Mouse (Mus musculus): Measurements from ENCODE around the gene 4930430A15Rik. TPM values are rescaled to one million over a fixed set of nuclear protein-coding genes. Genes with fewer than 3 reads are reported as not detected.

The 4930430A15Rik gene
- polyA plus RNA-seq (2014; fragmentation: Nextera tagmentation; extraction: Ambion mirVana) = not detected in 2 replicates

DNA sequence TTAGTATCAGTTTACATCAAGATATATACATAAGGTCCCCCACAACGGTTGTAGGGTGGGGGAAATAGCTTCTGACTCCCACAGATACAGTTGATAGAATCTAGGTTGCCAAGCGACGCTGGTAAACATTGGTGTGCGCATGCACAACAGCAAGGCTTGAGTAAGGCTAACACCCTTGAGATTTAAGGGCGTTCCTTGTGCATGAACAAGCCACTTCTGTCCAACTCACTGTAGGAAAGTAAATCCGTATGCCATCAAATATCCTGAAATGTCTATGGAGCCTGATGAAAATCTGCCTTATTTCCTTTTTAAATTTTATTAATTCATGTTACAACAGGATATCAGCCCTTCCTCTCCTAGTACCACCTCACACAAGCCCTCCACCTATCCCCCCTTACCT, at the start of gene 4930430A15Rik:
Gene 4930430A15Rik (minus strand): TSS at position 101 of the 400 bp plus-strand sequence.
- H3K4me2 ChIP-seq = no peak within 1 kb of the TSS
- no peaks in the 10 kb centered on the region for H3K4me1 ChIP-seq (replicated peaks; ENCODE audit: control insufficient read depth, insufficient read depth, low read length)
- DNase-seq (ENCODE audit: low spot score) (no peak), ATAC-seq (replicated peaks; ENCODE audit: low FRiP score) (no peak)
- no peak within 1 kb of the TSS for H3K27ac ChIP-seq (ENCODE audit: low read depth, low read length)
- H3K9ac ChIP-seq (ENCODE audit: low read depth, low read length) = no peak within 1 kb of the TSS
- no peaks in the 10 kb centered on the region for H3K9me3 ChIP-seq (ENCODE audit: control insufficient read depth, low read length)
- H3K36me3 ChIP-seq (ENCODE audit: control insufficient read depth, insufficient read depth, low read length) = no peaks in the 10 kb centered on the region
- 78% methylated on average over 6 of the region's 6 CpGs for WGBS
- H3K27me3 ChIP-seq (replicated peaks; ENCODE audit: control insufficient read depth, insufficient read depth, low read length) = no peaks in the 10 kb centered on the region
- no peak within 1 kb of the TSS for H3K4me3 ChIP-seq (ENCODE audit: low read depth, low read length)

DNA sequence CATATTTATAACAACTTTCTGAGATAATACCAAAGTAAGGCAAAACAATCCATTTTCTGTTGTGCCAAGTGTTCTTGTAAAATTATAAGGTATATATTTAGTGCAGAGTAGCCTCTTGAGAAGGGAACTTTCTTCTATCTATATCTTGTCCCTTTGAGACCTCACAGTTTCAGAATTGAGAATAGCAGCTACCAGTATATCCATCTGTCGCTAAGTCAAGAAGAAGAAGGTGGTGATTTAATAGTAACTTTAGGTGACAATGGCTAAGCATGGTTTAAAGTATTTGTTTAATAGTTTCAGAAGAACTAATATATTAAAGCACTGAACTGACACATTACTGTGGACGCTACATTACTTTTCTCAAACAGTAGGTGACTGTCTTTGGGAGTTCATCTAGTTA, 44.6 kb upstream of the 4930430A15Rik start, which contains the start of gene Olfr1277:
Gene Olfr1277 (minus strand): TSS at position 101 of the 400 bp plus-strand sequence.
- Histone ChIP-seq H3K4me3 (ENCODE audit: low read depth, low read length) (no peak within 1 kb of the TSS), H3K4me1 (replicated peaks; ENCODE audit: control insufficient read depth, insufficient read depth, low read length) (no peaks in the 10 kb centered on the region), H3K9ac (ENCODE audit: low read depth, low read length) (no peak within 1 kb of the TSS), H3K27me3 (replicated peaks; ENCODE audit: control insufficient read depth, insufficient read depth, low read length) (no peaks in the 10 kb centered on the region), H3K9me3 (ENCODE audit: control insufficient read depth, low read length) (no peaks in the 10 kb centered on the region), H3K27ac (ENCODE audit: low read depth, low read length) (no peak within 1 kb of the TSS), H3K36me3 (ENCODE audit: control insufficient read depth, insufficient read depth, low read length) (no peaks in the 10 kb centered on the region), H3K4me2 (no peak within 1 kb of the TSS)
- no peak for ATAC-seq (replicated peaks; ENCODE audit: low FRiP score)
- no peak for DNase-seq (ENCODE audit: low spot score)
- 67% methylated on average over 2 of the region's 2 CpGs for WGBS

DNA sequence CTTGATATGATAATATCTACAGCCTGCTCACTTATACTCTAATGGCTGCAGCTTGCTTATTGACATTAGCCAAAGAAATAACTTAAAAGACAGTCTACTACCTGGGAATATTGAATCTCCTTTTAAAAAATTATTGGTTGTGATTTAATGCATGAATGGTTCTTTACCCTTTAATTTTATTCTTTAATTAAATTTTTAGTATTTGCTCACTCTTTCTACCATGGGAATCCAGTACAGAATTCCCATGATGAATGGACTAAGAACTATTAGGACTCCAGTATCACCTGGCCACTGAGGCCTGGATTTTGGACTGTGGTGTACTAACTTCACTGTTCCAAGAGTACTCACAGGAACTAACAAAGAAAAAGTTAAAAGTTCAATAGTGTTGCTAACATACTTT, 24.8 kb upstream of the 4930430A15Rik start, which contains the start of gene Olfr1276:
Gene Olfr1276 (plus strand): TSS at position 301 of the 400 bp plus-strand sequence.
- Histone ChIP-seq H3K27me3 (replicated peaks; ENCODE audit: control insufficient read depth, insufficient read depth, low read length) (no peaks in the 10 kb centered on the region), H3K9ac (ENCODE audit: low read depth, low read length) (no peak within 1 kb of the TSS), H3K36me3 (ENCODE audit: control insufficient read depth, insufficient read depth, low read length) (no peaks in the 10 kb centered on the region), H3K4me2 (no peak within 1 kb of the TSS), H3K4me1 (replicated peaks; ENCODE audit: control insufficient read depth, insufficient read depth, low read length) (no peaks in the 10 kb centered on the region), H3K27ac (ENCODE audit: low read depth, low read length) (no peak within 1 kb of the TSS), H3K9me3 (ENCODE audit: control insufficient read depth, low read length) (no peaks in the 10 kb centered on the region), H3K4me3 (ENCODE audit: low read depth, low read length) (no peak within 1 kb of the TSS)
- no peak for ATAC-seq (replicated peaks; ENCODE audit: low FRiP score)
- DNase-seq (ENCODE audit: low spot score) = no peak

DNA sequence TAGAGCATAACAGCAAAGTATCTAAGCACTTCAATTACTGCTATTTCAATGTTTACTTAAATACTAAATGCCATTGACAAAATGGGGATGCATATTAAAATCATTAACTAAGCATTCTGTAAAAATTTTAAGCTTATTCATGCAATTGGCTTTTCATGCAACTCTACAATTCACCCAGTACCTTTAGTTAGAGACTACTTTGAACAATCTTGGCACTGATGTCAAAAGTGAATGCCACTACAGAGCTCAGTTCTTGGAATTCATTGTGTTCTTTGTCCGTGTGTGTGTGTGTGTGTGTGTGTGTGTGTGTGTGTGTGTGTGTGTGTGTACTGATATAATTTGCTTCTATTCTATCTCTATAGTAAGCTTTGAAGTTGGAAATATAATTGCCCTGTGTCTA, 5.8 kb upstream of the 4930430A15Rik start, which contains the start of gene Olfr1275:
Gene Olfr1275 (minus strand): TSS at position 101 of the 400 bp plus-strand sequence.
- Histone ChIP-seq H3K36me3 (ENCODE audit: control insufficient read depth, insufficient read depth, low read length) (no peaks in the 10 kb centered on the region), H3K4me1 (replicated peaks; ENCODE audit: control insufficient read depth, insufficient read depth, low read length) (no peaks in the 10 kb centered on the region), H3K4me2 (no peak within 1 kb of the TSS), H3K4me3 (ENCODE audit: low read depth, low read length) (no peak within 1 kb of the TSS), H3K9ac (ENCODE audit: low read depth, low read length) (no peak within 1 kb of the TSS), H3K9me3 (ENCODE audit: control insufficient read depth, low read length) (no peaks in the 10 kb centered on the region), H3K27me3 (replicated peaks; ENCODE audit: control insufficient read depth, insufficient read depth, low read length) (no peaks in the 10 kb centered on the region), H3K27ac (ENCODE audit: low read depth, low read length) (no peak within 1 kb of the TSS)
- WGBS = 57% methylated on average over 1 of the region's 1 CpGs
- ATAC-seq (replicated peaks; ENCODE audit: low FRiP score) (no peak), DNase-seq (ENCODE audit: low spot score) (no peak)

DNA sequence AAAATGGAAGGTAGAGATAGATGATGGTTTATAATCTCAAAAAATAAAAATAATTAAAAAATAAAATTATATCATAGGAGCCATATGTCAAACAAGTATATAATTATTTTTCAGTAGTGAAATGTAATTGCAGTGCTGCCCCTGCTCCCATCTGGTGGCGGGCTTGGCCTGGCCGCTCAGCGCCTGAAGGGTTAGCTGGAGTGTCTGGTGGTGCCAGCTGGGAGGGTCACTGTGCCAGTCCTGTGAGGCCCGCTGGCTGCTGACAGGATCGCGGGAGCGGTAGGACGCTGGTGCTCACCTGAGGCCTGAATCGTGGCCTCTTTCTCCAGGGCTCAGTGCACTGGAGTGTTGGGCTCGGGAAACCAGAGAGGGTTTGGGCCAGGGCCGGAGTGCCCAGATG, 47.3 kb downstream of the 4930430A15Rik start:
- no peak for DNase-seq (ENCODE audit: low spot score)
- no peak overlapping the region for H3K4me2 ChIP-seq
- WGBS = 94% methylated on average over 11 of the region's 11 CpGs

DNA sequence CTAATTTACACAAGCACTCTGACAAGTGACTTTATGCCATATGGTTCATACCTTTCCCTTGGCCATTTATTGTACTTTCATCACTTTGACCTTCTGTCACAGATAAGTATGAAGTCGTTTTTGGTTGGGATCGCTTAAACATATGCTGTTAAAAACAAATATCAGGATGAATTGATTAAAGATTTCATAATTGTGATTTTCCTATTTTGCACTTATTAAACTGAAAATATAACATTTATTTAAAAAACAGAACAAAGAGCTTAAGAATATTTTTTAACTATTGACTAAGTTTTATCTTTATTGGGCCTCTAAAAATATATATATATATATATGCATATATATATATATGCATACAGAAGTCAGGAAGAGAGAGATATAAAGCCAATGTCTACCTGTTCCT, 76.6 kb downstream of the 4930430A15Rik start, which contains the start of gene Gm15130:
Gene Gm15130 (minus strand): TSS at position 101 of the 400 bp plus-strand sequence.
- no peak within 1 kb of the TSS for H3K27ac ChIP-seq (ENCODE audit: low read depth, low read length)
- no peaks in the 10 kb centered on the region for H3K27me3 ChIP-seq (replicated peaks; ENCODE audit: control insufficient read depth, insufficient read depth, low read length)
- H3K4me2 ChIP-seq = no peak within 1 kb of the TSS
- ATAC-seq (replicated peaks; ENCODE audit: low FRiP score) (no peak), DNase-seq (ENCODE audit: low spot score) (no peak)
- no peaks in the 10 kb centered on the region for H3K36me3 ChIP-seq (ENCODE audit: control insufficient read depth, insufficient read depth, low read length)
- H3K9me3 ChIP-seq (ENCODE audit: control insufficient read depth, low read length) = no peaks in the 10 kb centered on the region
- WGBS = 70% methylated on average over 2 of the region's 2 CpGs
- no peaks in the 10 kb centered on the region for H3K4me1 ChIP-seq (replicated peaks; ENCODE audit: control insufficient read depth, insufficient read depth, low read length)
- H3K9ac ChIP-seq (ENCODE audit: low read depth, low read length) = no peak within 1 kb of the TSS
- H3K4me3 ChIP-seq (ENCODE audit: low read depth, low read length) = no peak within 1 kb of the TSS

More for the DNA sequence above, 47.3 kb downstream of the 4930430A15Rik start:
- no peak overlapping the region for H3K4me3 ChIP-seq (ENCODE audit: low read depth, low read length)
- H3K9me3 ChIP-seq (ENCODE audit: control insufficient read depth, low read length) = no peaks in the 10 kb centered on the region
- H3K9ac ChIP-seq (ENCODE audit: low read depth, low read length) = no peak overlapping the region
- no peaks in the 10 kb centered on the region for H3K36me3 ChIP-seq (ENCODE audit: control insufficient read depth, insufficient read depth, low read length)
- no peak for ATAC-seq (replicated peaks; ENCODE audit: low FRiP score)
- H3K4me1 ChIP-seq (replicated peaks; ENCODE audit: control insufficient read depth, insufficient read depth, low read length) = no peaks in the 10 kb centered on the region
- no peaks in the 10 kb centered on the region for H3K27me3 ChIP-seq (replicated peaks; ENCODE audit: control insufficient read depth, insufficient read depth, low read length)
- H3K27ac ChIP-seq (ENCODE audit: low read depth, low read length) = no peak overlapping the region

DNA sequence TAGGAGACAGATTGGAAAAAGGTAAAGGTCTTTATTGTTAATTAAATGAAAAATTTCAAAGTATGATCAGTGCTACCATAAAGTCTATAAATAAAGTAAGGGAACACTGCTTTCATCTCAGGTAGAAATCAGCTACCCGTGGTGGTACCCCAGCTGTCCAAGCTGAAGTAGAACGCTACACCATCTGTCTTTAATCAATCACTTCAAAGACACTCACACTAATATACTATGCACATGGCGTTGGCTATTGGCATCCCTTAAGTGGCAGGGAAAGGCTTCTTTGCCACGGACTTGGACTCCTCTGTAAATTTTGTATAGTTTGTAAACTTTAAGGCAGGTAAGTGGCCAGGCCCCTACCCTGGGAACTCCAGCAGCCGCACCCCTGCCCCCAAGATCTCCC, 93.7 kb downstream of the 4930430A15Rik start:
- H3K36me3 ChIP-seq (ENCODE audit: control insufficient read depth, insufficient read depth, low read length) = no peaks in the 10 kb centered on the region
- no peak overlapping the region for H3K9ac ChIP-seq (ENCODE audit: low read depth, low read length)
- DNase-seq (ENCODE audit: low spot score) (no peak), ATAC-seq (replicated peaks; ENCODE audit: low FRiP score) (no peak)
- no peaks in the 10 kb centered on the region for H3K4me1 ChIP-seq (replicated peaks; ENCODE audit: control insufficient read depth, insufficient read depth, low read length)
- no peak overlapping the region for H3K27ac ChIP-seq (ENCODE audit: low read depth, low read length)
- no peaks in the 10 kb centered on the region for H3K27me3 ChIP-seq (replicated peaks; ENCODE audit: control insufficient read depth, insufficient read depth, low read length)
- no peak overlapping the region for H3K4me2 ChIP-seq
- H3K4me3 ChIP-seq (ENCODE audit: low read depth, low read length) = no peak overlapping the region
- 71% methylated on average over 5 of the region's 5 CpGs for WGBS
- no peaks in the 10 kb centered on the region for H3K9me3 ChIP-seq (ENCODE audit: control insufficient read depth, low read length)

Other genes starting within 250 kb of the 4930430A15Rik start
- not detected in 2 replicates for gene Gm13941, start 123.6 kb downstream of the 4930430A15Rik start, polyA plus RNA-seq (2014; fragmentation: Nextera tagmentation; extraction: Ambion mirVana)
- gene Gm15130, start 76.7 kb downstream of the 4930430A15Rik start, polyA plus RNA-seq (2014; fragmentation: Nextera tagmentation; extraction: Ambion mirVana) = not detected in 2 replicates
- not detected in 2 replicates for gene Olfr1275, start 5.7 kb upstream of the 4930430A15Rik start, polyA plus RNA-seq (2014; fragmentation: Nextera tagmentation; extraction: Ambion mirVana)
- not detected in 2 replicates for gene Olfr1276, start 24.9 kb upstream of the 4930430A15Rik start, polyA plus RNA-seq (2014; fragmentation: Nextera tagmentation; extraction: Ambion mirVana)
- gene Olfr1277, start 44.5 kb upstream of the 4930430A15Rik start, polyA plus RNA-seq (2014; fragmentation: Nextera tagmentation; extraction: Ambion mirVana) = not detected in 2 replicates
- gene Olfr1278, start 60.5 kb upstream of the 4930430A15Rik start, polyA plus RNA-seq (2014; fragmentation: Nextera tagmentation; extraction: Ambion mirVana) = not detected in 2 replicates
- not detected in 2 replicates for gene Olfr1279, start 71.0 kb upstream of the 4930430A15Rik start, polyA plus RNA-seq (2014; fragmentation: Nextera tagmentation; extraction: Ambion mirVana)
- gene Olfr1280, start 84.4 kb upstream of the 4930430A15Rik start, polyA plus RNA-seq (2014; fragmentation: Nextera tagmentation; extraction: Ambion mirVana) = not detected in 2 replicates
- gene Olfr1281, start 96.9 kb upstream of the 4930430A15Rik start, polyA plus RNA-seq (2014; fragmentation: Nextera tagmentation; extraction: Ambion mirVana) = not detected in 2 replicates
- not detected in 2 replicates for gene Olfr1282, start 106.5 kb upstream of the 4930430A15Rik start, polyA plus RNA-seq (2014; fragmentation: Nextera tagmentation; extraction: Ambion mirVana)
- gene Olfr1283, start 137.2 kb upstream of the 4930430A15Rik start, polyA plus RNA-seq (2014; fragmentation: Nextera tagmentation; extraction: Ambion mirVana) = not detected in 2 replicates
- gene Olfr1284, start 145.9 kb upstream of the 4930430A15Rik start, polyA plus RNA-seq (2014; fragmentation: Nextera tagmentation; extraction: Ambion mirVana) = not detected in 2 replicates
- gene Olfr1286, start 193.5 kb upstream of the 4930430A15Rik start, polyA plus RNA-seq (2014; fragmentation: Nextera tagmentation; extraction: Ambion mirVana) = not detected in 2 replicates
- gene Olfr1287, start 219.5 kb upstream of the 4930430A15Rik start, polyA plus RNA-seq (2014; fragmentation: Nextera tagmentation; extraction: Ambion mirVana) = not detected in 2 replicates
- not detected in 2 replicates for gene Olfr1288, start 244.5 kb upstream of the 4930430A15Rik start, polyA plus RNA-seq (2014; fragmentation: Nextera tagmentation; extraction: Ambion mirVana)

All from liver, embryonic 11.5 days (tissue).